Mouse (Mus musculus) ES-Bruce4 (cell line): ENCODE results near the gene Zfp142. TPM values are rescaled to one million over a fixed set of nuclear protein-coding genes. Genes with fewer than 3 reads are reported as not detected.

Experiments
- H3K27ac ChIP-seq: 2 replicates; pipeline ENCODE4 v1.5.1; 2012; ENCODE audit warnings: low read length, inconsistent platforms; ENCODE audit not compliant: insufficient read depth
- H3K27me3 ChIP-seq: 2 replicates; pipeline ENCODE4 v1.6.1; 2012; ENCODE audit warnings: mild to moderate bottlenecking, low read length, inconsistent platforms; ENCODE audit not compliant: control insufficient read depth, poor library complexity, insufficient read depth, severe bottlenecking
- H3K36me3 ChIP-seq: 2 replicates; pipeline ENCODE4 v1.6.1; 2012; ENCODE audit warnings: inconsistent platforms, mild to moderate bottlenecking, low read length, moderate library complexity; ENCODE audit not compliant: control insufficient read depth, poor library complexity, insufficient read depth, severe bottlenecking
- H3K4me1 ChIP-seq: one replicate; pipeline ENCODE4 v1.8.1; 2011; ENCODE audit warnings: low read length; ENCODE audit not compliant: control insufficient read depth, insufficient read depth
- H3K4me3 ChIP-seq: 2 replicates; pipeline ENCODE4 v1.5.1; 2011; ENCODE audit warnings: low read depth, mild to moderate bottlenecking, low read length
- H3K9ac ChIP-seq: 2 replicates; pipeline ENCODE4 v1.6.1; 2012; ENCODE audit warnings: low read depth, mild to moderate bottlenecking, inconsistent platforms; ENCODE audit not compliant: poor library complexity, severe bottlenecking
- H3K9me3 ChIP-seq: replicated peaks from 2 replicates; pipeline ENCODE4 v1.6.1; 2012; ENCODE audit warnings: mild to moderate bottlenecking, low read length, inconsistent platforms; ENCODE audit not compliant: control insufficient read depth, poor library complexity, insufficient read depth, severe bottlenecking
- CTCF ChIP-seq: IDR thresholded peaks from one replicate; pipeline ENCODE4 v1.8.1; 2011; ENCODE audit warnings: low read depth, low read length
- EP300 ChIP-seq: IDR thresholded peaks from 2 replicates; pipeline ENCODE4 v1.6.1; 2011; ENCODE audit warnings: low read depth, low read length; ENCODE audit not compliant: insufficient read depth
- POLR2A ChIP-seq: IDR thresholded peaks from one replicate; pipeline ENCODE4 v1.8.1; 2011; ENCODE audit warnings: low read length; ENCODE audit not compliant: insufficient read depth
- polyA plus RNA-seq: library from polyadenylated mRNA; stranded (reverse); fragments of >200 nt; gene quantifications from 2 replicates; pipeline ENCODE4 v1.2.4, GENCODE M21; 2011; ENCODE audit warnings: low read depth; ENCODE audit not compliant: missing spikeins, insufficient read depth, insufficient read length

Gene Zfp142
- polyA plus RNA-seq, 1 experiment: 15.9 TPM

DNA sequence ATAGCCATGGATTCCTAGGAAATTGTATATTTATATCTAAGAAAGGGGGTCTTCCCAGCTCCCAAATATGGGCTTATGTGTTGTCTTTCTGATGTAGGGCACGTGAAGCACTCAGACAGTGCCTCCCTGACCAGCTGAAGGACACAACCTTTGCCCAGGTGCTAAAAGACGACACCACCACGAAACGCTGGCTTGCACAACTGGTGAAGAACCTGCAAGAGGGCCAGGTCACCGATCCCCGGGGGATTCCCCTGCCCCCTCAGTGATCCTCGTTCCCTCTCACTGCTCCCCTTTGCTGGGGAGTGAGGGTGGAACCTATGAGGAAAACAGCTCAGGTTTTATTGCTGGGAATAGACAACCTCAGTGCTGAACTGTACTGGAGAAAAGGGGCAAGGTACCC lies 59.5 kb downstream of the Zfp142 start:
- Histone ChIP-seq H3K27ac (no peak overlapping the region), H3K27me3 (no peaks in the 10 kb centered on the region), H3K9ac (no peak overlapping the region), H3K9me3 (no peaks in the 10 kb centered on the region), H3K4me1 (no peaks in the 10 kb centered on the region), H3K36me3 (peaks cover 62% of the 10 kb centered on the region), H3K4me3 (no peak overlapping the region)
- TF ChIP-seq POLR2A: no peak
- no peak for TF ChIP-seq CTCF
- TF ChIP-seq EP300: no peak

DNA sequence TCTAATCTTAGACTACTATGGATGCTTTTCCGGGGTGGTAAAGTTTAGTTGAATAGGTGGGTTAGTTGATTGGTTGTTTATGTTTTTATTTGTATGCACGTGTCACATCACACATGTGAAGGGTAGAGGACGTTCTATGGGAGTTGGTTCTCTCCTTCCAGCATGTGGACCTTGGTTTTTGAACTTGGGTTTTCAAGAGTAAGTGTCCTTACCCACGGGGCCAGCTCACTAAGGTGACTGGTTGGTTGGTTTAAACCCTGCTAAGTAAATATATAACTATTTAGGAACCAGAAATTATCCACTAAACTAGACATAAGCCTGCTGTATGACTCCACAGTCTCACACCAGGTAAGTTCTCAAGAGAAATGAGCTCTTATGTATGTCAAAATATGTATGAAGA lies 63.3 kb downstream of the Zfp142 start:
- Histone ChIP-seq H3K9ac (no peak overlapping the region), H3K4me3 (no peak overlapping the region), H3K4me1 (no peaks in the 10 kb centered on the region), H3K27ac (no peak overlapping the region), H3K9me3 (no peaks in the 10 kb centered on the region), H3K27me3 (no peaks in the 10 kb centered on the region), H3K36me3 (peaks cover 68% of the 10 kb centered on the region)
- no peak for TF ChIP-seq POLR2A
- TF ChIP-seq CTCF: no peak
- TF ChIP-seq EP300: no peak

- peaks cover 47% of the 10 kb centered on the region for H3K36me3 ChIP-seq
- no peak overlapping the region for H3K4me3 ChIP-seq
- no peak overlapping the region for H3K27ac ChIP-seq
- no peaks in the 10 kb centered on the region for H3K27me3 ChIP-seq
- no peaks in the 10 kb centered on the region for H3K4me1 ChIP-seq
- H3K9ac ChIP-seq: no peak overlapping the region
- no peaks in the 10 kb centered on the region for H3K9me3 ChIP-seq
- TF ChIP-seq CTCF (no peak), EP300 (no peak), POLR2A (no peak)
Measured at GRCm38 (mm10) chr1:74519875-74520274, 68.2 kb downstream of the Zfp142 start.

Other genes starting within 250 kb of the Zfp142 start
- 0.75 TPM in 1 of 2 replicates, not detected in the other for gene Catip, start 226.1 kb downstream of the Zfp142 start, polyA plus RNA-seq
- 0.94 and 1.5 TPM in 2 replicates for gene Slc11a1, start 213.1 kb downstream of the Zfp142 start, polyA plus RNA-seq
- 28.6 and 33.6 TPM in 2 replicates for gene Ctdsp1, start 196.7 kb downstream of the Zfp142 start, polyA plus RNA-seq
- gene Vil1, start 178.9 kb downstream of the Zfp142 start, polyA plus RNA-seq: 0.61 TPM in 2 replicates
- gene Cnot9, start 82.2 kb downstream of the Zfp142 start, polyA plus RNA-seq: 93.1 and 99.8 TPM in 2 replicates
- gene Plcd4, start 45.4 kb downstream of the Zfp142 start, polyA plus RNA-seq: 1.8 and 2.9 TPM in 2 replicates
- 52.1 and 52.8 TPM in 2 replicates for gene Usp37, start 44.0 kb downstream of the Zfp142 start, polyA plus RNA-seq
- gene Bcs1l, start within 50 bp of the Zfp142 start, polyA plus RNA-seq: 18.4 and 22.3 TPM in 2 replicates
- 39.6 and 40.4 TPM in 2 replicates for gene Rnf25, start 13.2 kb upstream of the Zfp142 start, polyA plus RNA-seq
- 4.8 and 6.2 TPM in 2 replicates for gene Stk36, start 13.2 kb upstream of the Zfp142 start, polyA plus RNA-seq
- gene Ttll4, start 73.5 kb upstream of the Zfp142 start, polyA plus RNA-seq: 123 and 129 TPM in 2 replicates
- gene Cyp27a1, start 125.3 kb upstream of the Zfp142 start, polyA plus RNA-seq: 1.9 and 2.5 TPM in 2 replicates
- gene Prkag3, start 161.0 kb upstream of the Zfp142 start, polyA plus RNA-seq: 0.21 and 0.23 TPM in 2 replicates
- gene Wnt6, start 183.6 kb upstream of the Zfp142 start, polyA plus RNA-seq: 5.0 and 5.6 TPM in 2 replicates
- gene Wnt10a, start 203.3 kb upstream of the Zfp142 start, polyA plus RNA-seq: 0.79 and 0.81 TPM in 2 replicates